Mouse (Mus musculus): ENCODE measurements at regions not wholly inside any gene's neighbourhood (a gene's known extent, or its start where the extent isn't known, plus 50 kb on each side); places are given as distances from the start of the nearest gene placed in this dataset.

- DNase-seq (ENCODE audit: low read depth, low spot score) = no peak
Observed at GRCm38 (mm10) chr8:8774496-8775015, 84.2 kb upstream of the Arglu1 start.

GRCm38 (mm10) chr8:8772424-8772823 lies 82.1 kb upstream of the Arglu1 start:
- no peak for DNase-seq (ENCODE audit: low read depth, low spot score)

- no peak for DNase-seq (ENCODE audit: low read depth, low spot score)
Observed at GRCm38 (mm10) chr8:8770397-8770796, 80.1 kb upstream of the Arglu1 start.

- DNase-seq (ENCODE audit: low read depth, low spot score) = no peak
Observed at GRCm38 (mm10) chr8:8762354-8762753, 72.0 kb upstream of the Arglu1 start.

GRCm38 (mm10) chr8:8758283-8758682 lies 68.0 kb upstream of the Arglu1 start:
- DNase-seq (ENCODE audit: low read depth, low spot score) = no peak

- DNase-seq (ENCODE audit: low read depth, low spot score) = no peak
Observed at GRCm38 (mm10) chr8:8751208-8751607, 60.9 kb upstream of the Arglu1 start.

- no peak for DNase-seq (ENCODE audit: low read depth, low spot score)
Observed at GRCm38 (mm10) chr8:8746691-8747090, 56.4 kb upstream of the Arglu1 start.

- no peak for DNase-seq (ENCODE audit: low read depth, low spot score)
Observed at GRCm38 (mm10) chr8:8745615-8746285, 55.4 kb upstream of the Arglu1 start.
